Mouse (Mus musculus): Measurements from ENCODE around the gene Tsfm. TPM values are rescaled to one million over a fixed set of nuclear protein-coding genes. Genes with fewer than 3 reads are reported as not detected.

Gene Tsfm
- polyA plus RNA-seq, 1 experiment from 2014 or later, result 67.7 TPM

DNA sequence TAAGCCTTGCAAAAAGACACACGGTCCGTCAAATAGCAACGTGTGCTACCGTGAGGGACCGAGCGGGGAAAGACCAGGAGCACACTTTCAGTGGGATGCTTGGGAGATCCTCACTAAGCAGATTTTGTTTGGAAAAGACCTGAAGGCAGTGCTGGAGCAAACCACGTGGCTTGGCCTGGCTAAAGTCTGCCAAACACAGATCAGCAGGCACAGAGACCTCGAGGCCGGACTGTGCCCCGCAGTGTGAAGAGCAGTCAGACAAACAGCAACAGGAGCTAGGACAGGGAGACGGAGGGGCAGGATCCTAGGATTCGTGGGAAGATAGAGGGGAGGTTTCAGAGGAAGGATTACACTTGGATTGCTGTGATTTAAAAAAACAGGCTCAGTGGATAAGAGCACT is 5.6 kb upstream of the Tsfm start:
- no peak overlapping the region for H3K4me2 ChIP-seq (ENCODE audit: low read length)
- H3K27me3 ChIP-seq (ENCODE audit: control insufficient read depth, insufficient read depth, low read depth, low read length), result peaks cover 4% of the 10 kb centered on the region
- peaks cover 6% of the 10 kb centered on the region; the same call in 1 of the 2 replicates for H3K4me1 ChIP-seq (ENCODE audit: control insufficient read depth, insufficient read depth, low read length)
- no peak for ATAC-seq
- no peaks in the 10 kb centered on the region for H3K9me3 ChIP-seq (replicated peaks; ENCODE audit: control insufficient read depth, low read length, poor library complexity, severe bottlenecking)
- no peak overlapping the region for H3K9ac ChIP-seq (ENCODE audit: low read depth, low read length)
- H3K27ac ChIP-seq (ENCODE audit: low read length), result no peak overlapping the region
- no peak overlapping the region for H3K4me3 ChIP-seq (ENCODE audit: low read depth, low read length)
- 86% methylated on average over 12 of the region's 12 CpGs for WGBS
- H3K36me3 ChIP-seq (ENCODE audit: control insufficient read depth, insufficient read depth, low read length), result no peaks in the 10 kb centered on the region

DNA sequence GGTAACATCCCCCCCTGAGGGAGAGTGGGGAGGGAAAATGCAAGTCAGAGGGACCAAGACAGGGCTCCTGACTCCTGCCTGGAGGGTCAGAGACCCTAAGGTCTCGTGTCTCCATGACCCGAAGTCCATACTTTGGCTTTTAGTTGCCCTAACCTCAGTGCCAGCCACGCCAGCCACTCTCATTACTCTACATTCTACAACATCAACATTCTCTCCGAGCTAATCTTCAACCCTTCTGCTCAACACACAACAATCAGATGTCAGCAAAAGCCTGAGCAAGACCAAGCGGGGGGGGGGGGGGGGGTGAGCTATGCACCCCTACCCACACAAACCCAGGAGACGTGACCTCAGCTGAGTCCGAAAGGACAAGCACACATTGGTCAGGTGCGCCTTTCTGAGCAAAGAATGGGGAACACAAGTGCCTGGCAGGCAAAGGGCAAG is 2.7 kb upstream of the Tsfm start:
- Histone ChIP-seq H3K9ac (ENCODE audit: low read depth, low read length) (no peak overlapping the region), H3K27me3 (ENCODE audit: control insufficient read depth, insufficient read depth, low read depth, low read length) (no peaks in the 10 kb centered on the region), H3K4me2 (ENCODE audit: low read length) (no peak overlapping the region), H3K27ac (ENCODE audit: low read length) (no peak overlapping the region), H3K36me3 (ENCODE audit: control insufficient read depth, insufficient read depth, low read length) (0 out of 2 replicates have a peak, but pooled peaks cover 3% of the 10 kb centered on the region), H3K4me3 (ENCODE audit: low read depth, low read length) (no peak overlapping the region), H3K4me1 (ENCODE audit: control insufficient read depth, insufficient read depth, low read length) (peaks cover 3% of the 10 kb centered on the region), H3K9me3 (replicated peaks; ENCODE audit: control insufficient read depth, low read length, poor library complexity, severe bottlenecking) (no peaks in the 10 kb centered on the region)
- no peak for ATAC-seq
- 82% methylated on average over 8 of the region's 8 CpGs for WGBS

DNA sequence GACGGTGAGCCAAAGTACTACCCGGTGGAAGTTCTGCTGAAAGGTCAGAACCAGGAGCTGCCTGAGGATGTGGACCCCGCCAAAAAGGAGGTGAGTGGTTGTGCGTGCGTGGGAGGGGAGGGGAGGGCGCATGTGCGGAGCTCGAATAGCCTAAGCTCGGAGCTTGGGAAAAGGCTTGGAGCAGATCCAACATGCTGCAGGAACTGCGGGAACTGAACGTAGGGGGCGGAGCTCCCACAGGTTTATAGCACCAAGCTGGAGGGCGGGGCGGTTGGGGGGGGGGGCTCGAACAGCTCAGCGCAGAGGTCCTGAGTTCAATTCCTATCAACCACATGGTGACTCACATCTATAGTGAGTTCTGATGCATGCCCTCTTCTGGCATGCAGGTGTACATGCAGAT is 12.2 kb downstream of the Tsfm start:
- Histone ChIP-seq H3K4me1 (ENCODE audit: control insufficient read depth, insufficient read depth, low read length) (no peaks in the 10 kb centered on the region), H3K27me3 (ENCODE audit: control insufficient read depth, insufficient read depth, low read depth, low read length) (no peaks in the 10 kb centered on the region), H3K27ac (ENCODE audit: low read length) (no peak overlapping the region), H3K4me2 (ENCODE audit: low read length) (no peak overlapping the region), H3K36me3 (ENCODE audit: control insufficient read depth, insufficient read depth, low read length) (peaks cover 9% of the 10 kb centered on the region; the same call in 1 of the 2 replicates), H3K4me3 (ENCODE audit: low read depth, low read length) (no peak overlapping the region), H3K9me3 (replicated peaks; ENCODE audit: control insufficient read depth, low read length, poor library complexity, severe bottlenecking) (no peaks in the 10 kb centered on the region), H3K9ac (ENCODE audit: low read depth, low read length) (no peak overlapping the region)
- no peak for ATAC-seq
- 86% methylated on average over 15 of the region's 16 CpGs for WGBS

DNA sequence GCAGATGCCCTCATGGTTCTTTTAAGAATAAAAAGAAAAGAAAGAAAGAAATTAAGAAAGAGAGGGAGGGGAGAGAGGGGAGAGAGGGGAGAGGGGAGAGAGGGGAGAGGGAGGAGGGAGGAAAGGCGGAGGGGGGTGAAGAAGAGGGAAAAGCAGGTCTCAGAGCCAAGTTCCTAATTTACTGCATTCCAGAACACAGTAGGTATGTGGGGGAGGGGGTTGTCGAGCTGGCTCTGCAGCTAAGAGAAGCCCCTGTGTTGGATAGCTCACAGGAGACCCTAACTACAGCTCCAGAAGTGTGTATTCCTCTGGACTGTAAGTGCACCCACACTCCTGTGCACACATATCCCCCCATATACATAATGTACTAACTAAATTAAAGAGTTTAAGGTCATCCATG is 13.6 kb downstream of the Tsfm start:
- H3K9me3 ChIP-seq (replicated peaks; ENCODE audit: control insufficient read depth, low read length, poor library complexity, severe bottlenecking), result no peaks in the 10 kb centered on the region
- no peak overlapping the region for H3K9ac ChIP-seq (ENCODE audit: low read depth, low read length)
- H3K4me1 ChIP-seq (ENCODE audit: control insufficient read depth, insufficient read depth, low read length), result no peaks in the 10 kb centered on the region
- no peaks in the 10 kb centered on the region for H3K27me3 ChIP-seq (ENCODE audit: control insufficient read depth, insufficient read depth, low read depth, low read length)
- WGBS, result 23% methylated on average over 2 of the region's 2 CpGs
- H3K4me3 ChIP-seq (ENCODE audit: low read depth, low read length), result no peak overlapping the region
- H3K36me3 ChIP-seq (ENCODE audit: control insufficient read depth, insufficient read depth, low read length), result 0 out of 2 replicates have a peak, but pooled peaks cover 4% of the 10 kb centered on the region
- H3K27ac ChIP-seq (ENCODE audit: low read length), result no peak overlapping the region
- no peak for ATAC-seq
- no peak overlapping the region for H3K4me2 ChIP-seq (ENCODE audit: low read length)

DNA sequence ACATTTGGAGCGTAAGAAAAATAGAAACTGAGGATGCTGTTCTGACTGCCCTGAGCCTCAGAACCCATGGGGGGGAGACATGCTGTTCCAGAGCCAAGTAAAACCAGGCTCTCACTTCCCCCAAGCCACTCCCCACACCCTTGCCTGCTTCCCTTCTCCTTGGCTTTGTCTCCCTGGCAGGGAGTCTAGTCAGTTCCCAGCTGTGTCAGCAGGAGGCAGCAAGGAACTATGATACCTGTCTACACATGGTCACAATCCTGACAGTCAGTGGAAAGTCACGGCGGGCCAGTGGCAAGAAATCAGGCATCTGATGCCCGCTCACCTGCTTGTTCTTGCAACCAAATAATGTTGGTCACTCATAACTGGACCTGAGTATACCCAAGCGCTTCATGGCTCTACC is 14.2 kb downstream of the Tsfm start:
- ATAC-seq, result no peak
- H3K9ac ChIP-seq (ENCODE audit: low read depth, low read length), result no peak overlapping the region
- no peak overlapping the region for H3K4me2 ChIP-seq (ENCODE audit: low read length)
- 62% methylated on average over 5 of the region's 5 CpGs for WGBS
- no peak overlapping the region for H3K27ac ChIP-seq (ENCODE audit: low read length)
- no peaks in the 10 kb centered on the region for H3K36me3 ChIP-seq (ENCODE audit: control insufficient read depth, insufficient read depth, low read length)
- no peaks in the 10 kb centered on the region for H3K4me1 ChIP-seq (ENCODE audit: control insufficient read depth, insufficient read depth, low read length)
- no peaks in the 10 kb centered on the region for H3K9me3 ChIP-seq (replicated peaks; ENCODE audit: control insufficient read depth, low read length, poor library complexity, severe bottlenecking)
- no peak overlapping the region for H3K4me3 ChIP-seq (ENCODE audit: low read depth, low read length)
- no peaks in the 10 kb centered on the region for H3K27me3 ChIP-seq (ENCODE audit: control insufficient read depth, insufficient read depth, low read depth, low read length)

DNA sequence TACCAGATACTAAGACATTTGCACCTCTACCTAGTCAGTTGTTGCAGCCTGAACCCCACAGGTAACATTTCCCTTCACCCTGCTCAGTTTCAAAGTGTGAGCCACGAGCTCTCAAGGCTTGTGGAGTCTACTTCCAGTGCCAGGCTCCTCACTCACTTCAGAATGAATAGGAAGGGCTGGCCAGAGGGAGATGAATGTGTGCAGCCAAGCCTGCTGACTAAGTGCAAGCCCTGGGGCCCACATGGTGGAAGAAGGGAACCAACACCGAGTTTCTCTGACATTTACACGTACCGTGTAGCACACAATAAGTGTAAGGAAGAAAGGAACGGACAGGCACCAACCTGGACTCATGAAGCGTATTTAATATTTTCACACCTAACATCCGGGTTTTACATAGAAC is 26.8 kb downstream of the Tsfm start:
- H3K4me3 ChIP-seq (ENCODE audit: low read depth, low read length), result no peak overlapping the region
- no peaks in the 10 kb centered on the region for H3K4me1 ChIP-seq (ENCODE audit: control insufficient read depth, insufficient read depth, low read length)
- no peaks in the 10 kb centered on the region for H3K27me3 ChIP-seq (ENCODE audit: control insufficient read depth, insufficient read depth, low read depth, low read length)
- H3K9me3 ChIP-seq (replicated peaks; ENCODE audit: control insufficient read depth, low read length, poor library complexity, severe bottlenecking), result no peaks in the 10 kb centered on the region
- ATAC-seq, result no peak
- H3K36me3 ChIP-seq (ENCODE audit: control insufficient read depth, insufficient read depth, low read length), result peaks cover 2% of the 10 kb centered on the region; the same call in 1 of the 2 replicates
- H3K9ac ChIP-seq (ENCODE audit: low read depth, low read length), result no peak overlapping the region
- H3K4me2 ChIP-seq (ENCODE audit: low read length), result no peak overlapping the region
- 73% methylated on average over 7 of the region's 7 CpGs for WGBS
- no peak overlapping the region for H3K27ac ChIP-seq (ENCODE audit: low read length)

DNA sequence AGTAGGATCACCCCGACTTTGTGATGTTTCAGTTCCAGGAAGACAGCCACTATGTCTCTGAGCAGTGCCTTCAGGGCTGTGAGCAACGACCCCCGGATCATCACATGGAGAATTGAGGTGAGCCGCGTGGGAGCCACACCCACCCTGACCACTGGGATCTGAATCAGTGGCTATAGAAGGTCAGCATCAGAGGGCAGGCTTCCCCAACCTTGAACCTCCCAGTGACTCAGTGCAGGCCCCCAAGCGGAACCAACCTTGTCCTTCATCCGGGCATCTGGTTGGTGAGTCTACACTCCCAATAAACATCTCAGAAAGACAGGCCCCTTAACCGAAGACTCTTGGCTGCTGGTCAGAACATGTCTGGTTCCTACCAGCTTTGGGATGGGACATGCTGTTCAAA is 27.3 kb downstream of the Tsfm start:
- Histone ChIP-seq H3K4me2 (ENCODE audit: low read length) (no peak overlapping the region), H3K36me3 (ENCODE audit: control insufficient read depth, insufficient read depth, low read length) (peaks cover 6% of the 10 kb centered on the region; the same call in 1 of the 2 replicates), H3K9me3 (replicated peaks; ENCODE audit: control insufficient read depth, low read length, poor library complexity, severe bottlenecking) (no peaks in the 10 kb centered on the region), H3K9ac (ENCODE audit: low read depth, low read length) (no peak overlapping the region), H3K27ac (ENCODE audit: low read length) (no peak overlapping the region), H3K27me3 (ENCODE audit: control insufficient read depth, insufficient read depth, low read depth, low read length) (no peaks in the 10 kb centered on the region), H3K4me1 (ENCODE audit: control insufficient read depth, insufficient read depth, low read length) (no peaks in the 10 kb centered on the region), H3K4me3 (ENCODE audit: low read depth, low read length) (no peak overlapping the region)
- WGBS, result 83% methylated on average over 8 of the region's 8 CpGs
- ATAC-seq, result no peak

DNA sequence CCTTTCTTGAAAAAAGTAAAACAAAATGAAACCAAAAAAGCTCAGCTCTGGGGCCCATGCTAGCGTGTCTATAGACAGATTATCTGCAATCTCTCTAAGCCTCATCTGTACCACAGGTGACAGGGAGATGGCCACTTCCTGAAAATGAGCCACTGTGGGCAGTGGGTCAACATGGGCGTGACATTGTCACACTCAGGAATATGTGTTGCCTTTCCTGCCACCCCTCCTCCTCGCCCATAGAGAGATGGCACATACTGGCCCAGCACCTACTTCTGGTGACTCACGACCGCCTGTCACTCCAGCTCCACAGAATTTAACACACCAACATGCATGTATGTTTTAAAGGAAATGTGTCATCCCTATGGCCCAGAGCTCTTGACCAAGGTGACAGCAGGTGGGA is 27.9 kb downstream of the Tsfm start:
- Histone ChIP-seq H3K9me3 (replicated peaks; ENCODE audit: control insufficient read depth, low read length, poor library complexity, severe bottlenecking) (no peaks in the 10 kb centered on the region), H3K27ac (ENCODE audit: low read length) (no peak overlapping the region), H3K4me2 (ENCODE audit: low read length) (no peak overlapping the region), H3K27me3 (ENCODE audit: control insufficient read depth, insufficient read depth, low read depth, low read length) (no peaks in the 10 kb centered on the region), H3K9ac (ENCODE audit: low read depth, low read length) (no peak overlapping the region), H3K4me1 (ENCODE audit: control insufficient read depth, insufficient read depth, low read length) (no peaks in the 10 kb centered on the region), H3K4me3 (ENCODE audit: low read depth, low read length) (no peak overlapping the region), H3K36me3 (ENCODE audit: control insufficient read depth, insufficient read depth, low read length) (peaks cover 10% of the 10 kb centered on the region)
- 90% methylated on average over 5 of the region's 5 CpGs for WGBS
- no peak for ATAC-seq

DNA sequence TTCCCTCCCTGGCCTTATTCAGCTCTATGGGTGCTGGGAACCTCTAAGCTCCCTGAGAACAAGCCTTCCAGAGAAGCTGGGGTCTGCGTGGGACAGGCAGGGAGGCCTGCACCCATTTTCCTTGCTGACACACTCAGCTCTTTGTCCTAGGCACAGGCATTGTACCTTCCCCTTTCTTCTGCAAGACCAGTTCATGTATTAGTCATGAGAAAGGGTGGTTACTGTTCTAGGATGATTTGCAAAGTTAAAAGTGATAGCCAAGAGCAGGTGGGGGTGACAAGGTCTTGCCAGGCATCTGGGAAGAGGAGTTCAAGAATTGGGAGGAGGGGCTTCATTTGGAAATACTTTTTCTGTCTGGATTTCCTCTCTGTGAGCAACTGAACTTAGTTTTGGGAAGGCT is 28.6 kb downstream of the Tsfm start:
- H3K27ac ChIP-seq (ENCODE audit: low read length), result no peak overlapping the region
- H3K9ac ChIP-seq (ENCODE audit: low read depth, low read length), result no peak overlapping the region
- no peak for ATAC-seq
- H3K4me1 ChIP-seq (ENCODE audit: control insufficient read depth, insufficient read depth, low read length), result no peaks in the 10 kb centered on the region
- WGBS, result 57% methylated on average over 1 of the region's 1 CpGs
- no peaks in the 10 kb centered on the region for H3K9me3 ChIP-seq (replicated peaks; ENCODE audit: control insufficient read depth, low read length, poor library complexity, severe bottlenecking)
- H3K4me2 ChIP-seq (ENCODE audit: low read length), result no peak overlapping the region
- no peaks in the 10 kb centered on the region for H3K27me3 ChIP-seq (ENCODE audit: control insufficient read depth, insufficient read depth, low read depth, low read length)
- no peak overlapping the region for H3K4me3 ChIP-seq (ENCODE audit: low read depth, low read length)
- peaks cover 16% of the 10 kb centered on the region for H3K36me3 ChIP-seq (ENCODE audit: control insufficient read depth, insufficient read depth, low read length)
